Comparison of ENCODE assay signal across 8 mouse cellular contexts in genomic region chr9:114400949-114401684, GRCm38 (mm10). TPM values are rescaled to one million over a fixed set of nuclear protein-coding genes. Genes with fewer than 3 reads are reported as not detected.
DNase-seq lines count a peak whose midpoint lies in the region; ATAC-seq lines count a peak whose summit lies in the region.

TSS of gene Glb1 (plus strand) at chr9:114401076.
TSS of gene Tmppe (plus strand) at chr9:114401105.

- peaks cover 12% of the 10 kb centered on the region for H3K4me1 ChIP-seq in hindbrain, embryonic 16.5 days (ENCODE audit: control insufficient read depth, insufficient read depth, low read depth, low read length)

- peak within 1 kb of the TSS; percentile 90 for H3K4me2 ChIP-seq in hindbrain, embryonic 16.5 days (ENCODE audit: low read length)

- peak within 1 kb of the TSS; percentile 93 for H3K4me3 ChIP-seq in hindbrain, embryonic 16.5 days (ENCODE audit: low read length)

- DNase-seq in WW6 (ENCODE audit: low read depth, low spot score): peak; percentile 85
- DNase-seq in cerebellum, postnatal 4 days (ENCODE audit: low spot score in 2 of 2): peak; percentile 58 to 75
- DNase-seq in gastrocnemius, adult 18-20 months (ENCODE audit: low spot score): peak; percentile 70
- DNase-seq in left cerebral cortex, adult 11 months (ENCODE audit: low spot score): peak; percentile 73
- peak; percentile 91 for DNase-seq in lung, postnatal 36 days
- peak; percentile 93 for DNase-seq in retina, postnatal 1 day
- peak; percentile 86 for DNase-seq in thymus, postnatal 4 days

- peaks cover 4% of the 10 kb centered on the region for H3K9me3 ChIP-seq in hindbrain, embryonic 16.5 days (ENCODE audit: control insufficient read depth, low read length)

- peak; percentile 99 for ATAC-seq in hindbrain, embryonic 16.5 days

- H3K9ac ChIP-seq in hindbrain, embryonic 16.5 days (ENCODE audit: low read depth, low read length): peak within 1 kb of the TSS; percentile 94

- H3K27ac ChIP-seq in hindbrain, embryonic 16.5 days (ENCODE audit: low read depth, low read length): peak within 1 kb of the TSS; percentile 95

- no peaks in the 10 kb centered on the region for H3K27me3 ChIP-seq in hindbrain, embryonic 16.5 days (replicated peaks; ENCODE audit: control insufficient read depth, insufficient read depth, low read length)

- H3K36me3 ChIP-seq in hindbrain, embryonic 16.5 days (ENCODE audit: control insufficient read depth, insufficient read depth, low read length): peaks cover 18% of the 10 kb centered on the region

- WGBS in hindbrain, embryonic 16.5 days: 0% methylated on average over 71 of the region's 73 CpGs

RNA-seq across cellular contexts. Expression of gene Glb1, which starts in this region (rescaled TPM):
- total RNA-seq in gastrocnemius, adult 18-20 months (2021): 1 to 10 TPM; 2.8 to 3.5 TPM
- polyA plus RNA-seq in hindbrain, embryonic 16.5 days (2015; fragmentation: Nextera tagmentation; extraction: Ambion mirVana): 37.5 and 40.1 TPM in 2 replicates

RNA-seq across cellular contexts. Expression of gene Tmppe, which starts in this region (rescaled TPM):
- total RNA-seq in gastrocnemius, adult 18-20 months (2021): 1 to 10 TPM; 1.3 TPM
- 10.5 and 10.6 TPM in 2 replicates for polyA plus RNA-seq in hindbrain, embryonic 16.5 days (2015; fragmentation: Nextera tagmentation; extraction: Ambion mirVana)

Comparison
In these comparisons a context has a peak if more than half of its experiments do, and no peak if none do; other contexts are left out.
1. Peak in every context shown above with its lines: DNase-seq, ATAC-seq, H3K4me3 ChIP-seq and H3K27ac ChIP-seq.